Mouse (Mus musculus) lung, adult 2 months (tissue): ENCODE measurements around the gene Nol4l. TPM values are rescaled to one million over a fixed set of nuclear protein-coding genes. Genes with fewer than 3 reads are reported as not detected.

Experiments used
- DNase-seq: peaks from one replicate; pipeline ENCODE4 v3.0.0; 2022
- H3K4me1 ChIP-seq: fragments of 200-500 bp; 2 replicates; pipeline ENCODE4 v1.6.1; 2011; ENCODE audit warnings: low read length; ENCODE audit not compliant: control insufficient read depth, insufficient read depth
- H3K4me3 ChIP-seq: fragments of 200-500 bp; replicated peaks from 2 replicates; pipeline ENCODE3; 2011; ENCODE audit warnings: low read depth, mild to moderate bottlenecking, control low read depth, low read length; ENCODE audit errors: extremely low read depth
- CTCF ChIP-seq: fragments of 200-500 bp; IDR thresholded peaks from 2 replicates; pipeline ENCODE4 v1.5.1; 2011; ENCODE audit warnings: mild to moderate bottlenecking, low read length, control low read depth; ENCODE audit not compliant: insufficient read depth
- POLR2A ChIP-seq: fragments of 200-500 bp; IDR thresholded peaks from 2 replicates; pipeline ENCODE4 v1.6.1; 2011; ENCODE audit warnings: low read depth, mild to moderate bottlenecking, control low read depth, low read length, borderline replicate concordance; ENCODE audit errors: extremely low read depth
- WGBS: fragments of 180-500 bp; shearing (Covaris S2); methylation state at CpG from one replicate; pipeline ENCODE4 v1.1.7; 2018; 5-methylcytosine and 5-hydroxymethylcytosine counted together
- polyA plus RNA-seq: library from polyadenylated mRNA; depleted of rRNA; stranded (reverse); fragments of >200 nt; gene quantifications from 2 replicates; pipeline ENCODE4 v1.2.3, GENCODE M21; 2012

Nol4l gene
- polyA plus RNA-seq, 1 experiment = 14.7 TPM

DNA sequence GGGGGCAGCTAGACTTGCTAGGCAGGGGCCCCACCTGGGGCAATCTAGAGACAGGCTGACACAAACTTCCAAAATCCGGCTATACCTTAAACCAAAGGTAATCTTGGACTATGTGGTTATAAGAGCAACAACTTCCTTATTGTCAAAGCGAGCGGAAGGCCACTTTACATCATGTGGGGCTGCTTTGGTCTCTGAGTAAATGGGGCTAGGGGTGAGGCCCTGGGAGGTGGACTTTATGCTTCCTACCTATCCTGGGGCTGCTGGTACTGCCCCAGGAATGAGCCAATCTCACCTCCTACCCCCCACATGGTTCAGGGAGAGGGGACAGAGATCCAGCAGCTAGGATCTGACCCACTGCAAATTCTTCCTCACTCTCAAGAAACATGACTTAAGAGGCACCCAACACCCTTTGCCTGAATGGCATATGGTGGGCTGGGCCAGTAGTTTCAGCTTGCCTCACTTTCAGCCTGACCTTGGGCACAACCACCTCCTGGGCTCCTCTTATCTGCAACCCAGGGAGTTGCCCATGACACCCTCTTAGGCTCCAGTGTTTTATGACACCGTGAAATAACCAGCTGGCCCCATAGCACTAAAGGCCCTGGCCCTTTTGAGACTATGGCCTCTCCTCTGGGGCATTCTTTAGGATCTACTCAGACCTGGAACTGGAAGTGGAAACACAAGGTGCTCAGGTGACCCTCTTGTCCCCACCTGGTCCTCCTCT, 104.5 kb downstream of the Nol4l start:
- H3K4me1 ChIP-seq = peaks cover 14% of the 10 kb centered on the region

DNA sequence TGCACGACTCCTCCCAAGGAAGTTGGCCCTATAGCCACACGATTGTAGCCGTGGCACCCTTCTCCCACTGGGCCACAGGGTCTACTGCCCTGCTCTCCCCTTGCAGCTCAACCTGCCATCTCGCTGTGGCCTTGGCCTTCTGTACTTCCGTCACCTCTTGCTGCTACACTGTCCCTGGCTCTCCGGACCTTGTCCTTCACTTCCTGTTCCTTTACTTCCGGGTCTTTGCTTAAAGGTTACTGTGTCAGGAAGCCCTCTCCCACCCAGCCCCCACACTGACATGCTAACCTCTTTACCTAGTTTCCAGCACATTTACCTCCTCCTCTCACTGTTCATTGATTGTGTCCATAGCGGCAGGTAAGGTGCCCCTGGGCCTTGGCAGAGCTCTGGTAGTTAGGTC, 105.2 kb downstream of the Nol4l start:
- TF ChIP-seq POLR2A = no peak
- TF ChIP-seq CTCF = no peak
- Histone ChIP-seq H3K4me1 (peaks cover 14% of the 10 kb centered on the region), H3K4me3 (no peak overlapping the region)
- 50% methylated on average over 8 of the region's 8 CpGs for WGBS
- DNase-seq = no peak

More for the DNA sequence above, 104.5 kb downstream of the Nol4l start:
- WGBS = 84% methylated on average over 4 of the region's 4 CpGs
- no peak for TF ChIP-seq CTCF
- no peak for TF ChIP-seq POLR2A
- no peak for DNase-seq
- no peak overlapping the region for H3K4me3 ChIP-seq

DNA sequence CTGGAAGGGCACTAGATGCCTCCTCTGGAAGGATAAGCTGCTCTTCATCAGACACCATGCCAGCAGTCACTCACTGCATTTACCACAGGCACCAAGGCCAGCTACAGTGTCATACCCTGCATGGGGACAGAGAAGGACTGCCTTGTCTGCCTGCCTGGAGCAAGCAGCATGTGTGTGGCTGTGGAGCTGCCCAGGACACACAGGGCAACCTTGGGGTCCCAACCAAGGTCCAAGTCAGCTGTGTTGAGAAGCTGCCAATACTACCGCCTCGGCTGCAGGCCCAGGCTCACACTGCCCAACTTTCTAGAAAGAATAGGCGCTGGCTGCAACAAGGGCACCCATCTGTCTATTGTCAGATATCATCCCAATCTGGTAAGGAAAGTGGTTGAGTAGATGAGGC, 106.7 kb downstream of the Nol4l start:
- no peak for DNase-seq

DNA sequence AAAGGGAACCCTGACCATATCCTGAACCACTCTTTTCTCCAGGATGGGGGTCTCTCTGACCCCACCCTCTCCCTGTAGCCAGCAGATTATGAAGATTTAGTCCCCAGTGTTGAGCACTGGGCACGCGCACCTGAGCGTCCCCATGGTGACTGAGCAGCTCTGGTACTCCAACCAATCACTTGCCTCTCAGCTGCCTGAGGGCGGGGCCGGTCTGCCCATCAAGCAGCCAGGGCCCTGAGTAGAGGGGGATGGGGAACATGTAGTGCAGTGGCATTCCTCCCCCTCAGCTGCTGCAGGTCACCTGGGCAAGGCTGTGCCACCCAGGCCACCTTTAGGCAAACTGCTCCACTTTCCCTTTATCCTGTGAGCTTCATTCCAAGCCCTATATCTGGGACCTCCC, 107.7 kb downstream of the Nol4l start:
- TF ChIP-seq CTCF (no peak), POLR2A (no peak)
- DNase-seq = no peak
- 65% methylated on average over 5 of the region's 5 CpGs for WGBS
- no peak overlapping the region for H3K4me3 ChIP-seq
- H3K4me1 ChIP-seq = peaks cover 7% of the 10 kb centered on the region

More for the DNA sequence above, 106.7 kb downstream of the Nol4l start:
- WGBS = 74% methylated on average over 3 of the region's 3 CpGs
- Histone ChIP-seq H3K4me3 (no peak overlapping the region), H3K4me1 (peaks cover 7% of the 10 kb centered on the region)
- TF ChIP-seq POLR2A (no peak), CTCF (no peak)

DNA sequence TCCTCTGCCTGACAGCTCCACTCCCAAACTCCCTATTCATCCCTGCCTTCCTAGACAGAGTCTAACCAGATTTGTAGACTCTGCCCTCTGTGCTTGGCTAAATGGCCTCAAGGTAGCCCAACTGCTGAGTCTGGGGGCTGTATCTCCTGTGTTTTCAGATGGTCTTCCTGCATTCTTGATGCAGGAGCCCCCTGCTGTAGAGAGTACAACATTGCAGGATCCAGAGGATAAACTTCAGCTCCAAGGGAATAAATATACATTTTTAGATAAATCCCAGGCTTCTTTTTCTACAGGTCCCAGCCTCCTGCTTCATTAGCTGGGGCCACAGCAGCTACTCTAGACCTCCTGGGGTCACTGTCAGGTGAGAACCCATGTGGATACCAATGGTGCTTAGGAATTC, 108.5 kb downstream of the Nol4l start:
- DNase-seq = no peak
- H3K4me1 ChIP-seq = peaks cover 7% of the 10 kb centered on the region; the same call in 1 of the 2 replicates
- TF ChIP-seq POLR2A (no peak), CTCF (no peak)
- H3K4me3 ChIP-seq = no peak overlapping the region

DNA sequence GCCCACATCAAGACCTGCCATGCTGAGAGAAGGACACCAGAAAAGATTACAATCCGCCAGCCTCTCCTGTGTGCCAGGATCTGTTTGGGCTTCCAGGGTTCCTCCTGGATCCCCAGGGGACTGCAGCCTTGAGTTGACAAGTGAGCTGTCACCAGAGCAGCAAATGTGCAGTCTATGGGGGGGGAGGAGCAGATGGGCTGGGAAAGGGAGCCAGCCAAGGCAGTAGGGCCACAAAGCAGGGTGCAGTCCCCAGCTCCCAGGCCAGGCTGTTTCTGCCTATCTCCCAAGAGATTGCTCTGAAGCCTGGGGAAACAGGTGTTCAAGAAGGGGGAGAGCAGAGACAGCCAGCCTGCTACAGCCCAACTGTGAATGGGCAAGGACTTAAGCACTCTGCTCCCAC, 111.4 kb downstream of the Nol4l start:
- 93% methylated on average over 1 of the region's 1 CpGs for WGBS
- Histone ChIP-seq H3K4me1 (0 out of 2 replicates have a peak, but pooled peaks cover 2% of the 10 kb centered on the region), H3K4me3 (no peak overlapping the region)
- TF ChIP-seq CTCF (no peak), POLR2A (no peak)
- DNase-seq = no peak

DNA sequence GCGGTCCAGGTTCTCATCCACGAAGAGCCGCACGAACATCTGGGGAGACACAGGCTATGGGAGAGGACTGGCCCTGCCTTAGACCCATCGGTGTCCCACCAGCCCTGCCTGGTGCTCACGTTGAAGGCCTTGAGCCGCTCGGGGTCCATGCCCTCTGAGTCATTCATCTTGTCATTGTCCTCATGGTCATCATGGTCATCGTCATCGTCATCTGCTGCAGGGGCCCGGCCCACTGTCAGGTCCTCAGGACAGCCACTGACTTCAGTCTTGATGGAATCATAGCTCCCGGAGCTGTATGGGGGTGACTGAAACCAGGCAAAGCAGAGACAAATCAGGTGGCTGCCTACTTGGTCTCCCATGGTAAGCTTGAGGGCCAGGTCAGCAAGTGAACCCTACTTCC, 111.9 kb downstream of the Nol4l start:
- no peak for TF ChIP-seq POLR2A
- no peak for TF ChIP-seq CTCF
- DNase-seq = no peak
- Histone ChIP-seq H3K4me1 (no peaks in the 10 kb centered on the region), H3K4me3 (no peak overlapping the region)
- 93% methylated on average over 12 of the region's 12 CpGs for WGBS

DNA sequence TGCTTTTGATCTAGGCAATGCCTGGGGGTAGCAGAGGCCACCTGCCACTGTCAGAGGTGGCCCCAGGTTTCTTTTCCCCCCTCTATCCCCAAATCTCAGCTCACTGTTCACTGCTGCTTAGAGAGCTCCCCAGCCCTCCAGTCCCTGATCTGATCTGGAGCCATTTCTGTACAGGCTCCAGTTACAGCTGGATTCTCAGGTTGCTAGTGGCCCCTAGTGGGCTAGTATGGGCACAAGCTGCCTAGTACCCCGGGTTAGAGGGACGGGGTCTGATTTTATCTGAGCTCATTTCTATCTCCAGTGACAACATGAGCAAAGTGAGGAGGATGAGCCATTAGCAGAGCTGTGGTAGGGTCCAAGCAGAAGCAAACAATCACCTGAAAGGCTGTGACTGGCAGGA, 115.2 kb downstream of the Nol4l start:
- TF ChIP-seq CTCF (peak; percentile 58), POLR2A (no peak)
- no peak for DNase-seq
- H3K4me1 ChIP-seq = no peaks in the 10 kb centered on the region
- WGBS = 16% methylated on average over 2 of the region's 2 CpGs
- H3K4me3 ChIP-seq = no peak overlapping the region

DNA sequence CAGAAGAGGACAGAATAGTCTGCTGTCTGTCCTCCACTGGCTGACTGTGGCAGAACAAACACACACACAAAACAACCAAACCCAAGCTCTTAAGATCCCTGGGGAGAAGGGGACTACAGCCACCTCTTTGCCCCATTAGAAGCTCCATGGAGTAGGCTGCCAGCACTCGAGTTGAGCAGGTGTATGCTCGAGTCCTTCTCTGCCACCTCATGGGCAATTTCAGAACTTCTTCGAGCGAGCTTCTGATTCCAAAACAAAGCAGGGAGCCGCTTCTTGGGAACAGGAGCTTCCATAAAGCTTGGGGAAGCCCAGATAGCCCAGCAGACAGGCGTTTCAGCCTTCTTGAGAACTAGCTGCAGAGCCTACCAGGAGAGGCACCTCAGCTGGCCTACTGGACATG, 117.2 kb downstream of the Nol4l start:
- DNase-seq = no peak
- H3K4me1 ChIP-seq = no peaks in the 10 kb centered on the region
- WGBS = 58% methylated on average over 6 of the region's 6 CpGs
- TF ChIP-seq POLR2A (no peak), CTCF (no peak)
- H3K4me3 ChIP-seq = no peak overlapping the region

DNA sequence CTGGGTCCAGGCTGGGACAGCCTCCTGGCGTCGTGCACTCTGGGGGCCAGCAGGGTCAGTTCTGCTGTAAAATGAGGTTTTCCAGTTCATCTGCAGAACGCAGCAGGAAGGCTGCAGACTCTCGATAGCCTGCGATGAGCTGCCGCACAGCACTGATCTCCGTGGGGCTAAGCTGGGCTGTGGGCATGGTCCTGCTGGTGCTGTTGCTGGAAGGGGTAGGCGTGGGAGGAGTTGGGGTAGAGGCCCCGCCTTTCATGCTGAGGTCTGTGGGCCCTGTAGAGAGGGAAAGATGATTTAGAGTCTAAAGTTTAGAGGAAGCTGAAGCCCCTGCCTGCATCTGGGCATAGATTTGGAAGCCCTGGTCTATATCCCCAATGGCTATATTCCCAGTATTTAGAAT, 118.2 kb downstream of the Nol4l start:
- TF ChIP-seq CTCF (no peak), POLR2A (no peak)
- no peak for DNase-seq
- Histone ChIP-seq H3K4me3 (no peak overlapping the region), H3K4me1 (no peaks in the 10 kb centered on the region)
- WGBS = 66% methylated on average over 9 of the region's 9 CpGs

DNA sequence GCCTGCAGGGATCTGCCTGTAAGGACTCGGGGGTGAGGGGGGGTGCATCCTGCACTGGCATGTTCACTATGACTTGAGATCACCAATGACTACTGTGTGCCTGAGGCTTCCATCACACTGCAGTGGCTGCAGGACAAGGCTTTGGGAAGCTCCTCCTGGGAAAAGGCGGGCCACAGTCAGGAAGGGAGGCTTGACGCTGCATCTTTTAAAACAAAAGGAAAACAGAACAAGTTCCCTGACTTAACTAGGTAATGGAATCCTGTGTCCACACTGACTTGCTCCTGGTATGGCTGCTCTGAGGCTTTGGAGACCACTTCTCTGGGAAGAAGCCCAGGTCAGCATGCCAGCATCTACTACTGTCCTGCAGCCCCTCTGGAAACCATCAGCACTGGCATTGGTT, 120.8 kb downstream of the Nol4l start:
- Histone ChIP-seq H3K4me1 (no peaks in the 10 kb centered on the region), H3K4me3 (no peak overlapping the region)
- WGBS = 45% methylated on average over 3 of the region's 3 CpGs
- TF ChIP-seq POLR2A (no peak), CTCF (no peak)
- no peak for DNase-seq
